Mouse (Mus musculus): ENCODE measurements around the gene Lrrc8c. TPM values are rescaled to one million over a fixed set of nuclear protein-coding genes. Genes with fewer than 3 reads are reported as not detected.

Gene Lrrc8c
- polyA plus RNA-seq, 1 experiment from 2014 or later, result 14.3 TPM

GRCm38 (mm10) chr5:105491389-105491788 is 27.8 kb upstream of the Lrrc8c start:
- Histone ChIP-seq H3K4me3 (ENCODE audit: low read length) (no peak overlapping the region), H3K27ac (ENCODE audit: low read length) (no peak overlapping the region), H3K36me3 (ENCODE audit: insufficient read depth, low read length) (no peaks in the 10 kb centered on the region), H3K4me2 (replicated peaks; ENCODE audit: low read depth, low read length) (no peak overlapping the region), H3K9me3 (ENCODE audit: low read length) (no peaks in the 10 kb centered on the region), H3K27me3 (ENCODE audit: insufficient read depth, low read length) (no peaks in the 10 kb centered on the region; the same call in 1 of the 2 replicates), H3K9ac (replicated peaks; ENCODE audit: low read length) (no peak overlapping the region), H3K4me1 (ENCODE audit: insufficient read depth, low read length) (peaks cover 22% of the 10 kb centered on the region; the same call in 1 of the 2 replicates)
- WGBS, result 57% methylated on average over 4 of the region's 4 CpGs
- peak; percentile 72 for ATAC-seq (ENCODE audit: low FRiP score, low TSS enrichment)

- Histone ChIP-seq H3K36me3 (ENCODE audit: insufficient read depth, low read length) (no peaks in the 10 kb centered on the region), H3K9ac (replicated peaks; ENCODE audit: low read length) (no peak overlapping the region), H3K4me3 (ENCODE audit: low read length) (no peak overlapping the region), H3K4me2 (replicated peaks; ENCODE audit: low read depth, low read length) (no peak overlapping the region), H3K27me3 (ENCODE audit: insufficient read depth, low read length) (no peaks in the 10 kb centered on the region; the same call in 1 of the 2 replicates), H3K4me1 (ENCODE audit: insufficient read depth, low read length) (peaks cover 22% of the 10 kb centered on the region; the same call in 1 of the 2 replicates), H3K27ac (ENCODE audit: low read length) (no peak overlapping the region), H3K9me3 (ENCODE audit: low read length) (no peaks in the 10 kb centered on the region)
- 50% methylated on average over 10 of the region's 10 CpGs for WGBS
- 0 out of 2 replicates have a peak, but pooled peaks have one; percentile 44 for ATAC-seq (ENCODE audit: low FRiP score, low TSS enrichment)
Measured at GRCm38 (mm10) chr5:105492367-105493246, 26.6 kb upstream of the Lrrc8c start.

GRCm38 (mm10) chr5:105493377-105493776 is 25.8 kb upstream of the Lrrc8c start:
- 89% methylated on average over 7 of the region's 7 CpGs for WGBS

GRCm38 (mm10) chr5:105494246-105494917 is 24.8 kb upstream of the Lrrc8c start:
- ATAC-seq (ENCODE audit: low FRiP score, low TSS enrichment), result no peak
- no peak overlapping the region for H3K27ac ChIP-seq (ENCODE audit: low read length)
- no peaks in the 10 kb centered on the region; the same call in 1 of the 2 replicates for H3K27me3 ChIP-seq (ENCODE audit: insufficient read depth, low read length)
- no peak overlapping the region for H3K9ac ChIP-seq (replicated peaks; ENCODE audit: low read length)
- no peaks in the 10 kb centered on the region for H3K36me3 ChIP-seq (ENCODE audit: insufficient read depth, low read length)
- peaks cover 22% of the 10 kb centered on the region; the same call in 1 of the 2 replicates for H3K4me1 ChIP-seq (ENCODE audit: insufficient read depth, low read length)
- H3K4me3 ChIP-seq (ENCODE audit: low read length), result no peak overlapping the region
- 37% methylated on average over 10 of the region's 10 CpGs for WGBS
- H3K4me2 ChIP-seq (replicated peaks; ENCODE audit: low read depth, low read length), result peak overlapping the region; percentile 55; the same call in 1 of the 2 replicates
- no peaks in the 10 kb centered on the region for H3K9me3 ChIP-seq (ENCODE audit: low read length)

More at GRCm38 (mm10) chr5:105493377-105493776, 25.8 kb upstream of the Lrrc8c start:
- no peaks in the 10 kb centered on the region for H3K36me3 ChIP-seq (ENCODE audit: insufficient read depth, low read length)
- peaks cover 22% of the 10 kb centered on the region; the same call in 1 of the 2 replicates for H3K4me1 ChIP-seq (ENCODE audit: insufficient read depth, low read length)
- H3K9ac ChIP-seq (replicated peaks; ENCODE audit: low read length), result no peak overlapping the region
- no peak overlapping the region for H3K27ac ChIP-seq (ENCODE audit: low read length)
- no peaks in the 10 kb centered on the region for H3K9me3 ChIP-seq (ENCODE audit: low read length)
- no peak overlapping the region for H3K4me3 ChIP-seq (ENCODE audit: low read length)
- no peak overlapping the region for H3K4me2 ChIP-seq (replicated peaks; ENCODE audit: low read depth, low read length)
- ATAC-seq (ENCODE audit: low FRiP score, low TSS enrichment), result no peak
- no peaks in the 10 kb centered on the region; the same call in 1 of the 2 replicates for H3K27me3 ChIP-seq (ENCODE audit: insufficient read depth, low read length)

GRCm38 (mm10) chr5:105494918-105495901 is 24.0 kb upstream of the Lrrc8c start:
- Histone ChIP-seq H3K4me3 (ENCODE audit: low read length) (peak overlapping the region; percentile 29), H3K4me1 (ENCODE audit: insufficient read depth, low read length) (peaks cover 22% of the 10 kb centered on the region; the same call in 1 of the 2 replicates), H3K36me3 (ENCODE audit: insufficient read depth, low read length) (no peaks in the 10 kb centered on the region), H3K27me3 (ENCODE audit: insufficient read depth, low read length) (no peaks in the 10 kb centered on the region; the same call in 1 of the 2 replicates), H3K4me2 (replicated peaks; ENCODE audit: low read depth, low read length) (peak overlapping the region; percentile 55), H3K27ac (ENCODE audit: low read length) (no peak overlapping the region), H3K9me3 (ENCODE audit: low read length) (no peaks in the 10 kb centered on the region), H3K9ac (replicated peaks; ENCODE audit: low read length) (peak overlapping the region; percentile 42)
- ATAC-seq (ENCODE audit: low FRiP score, low TSS enrichment), result peak; percentile 83
- WGBS, result 5% methylated on average over 22 of the region's 24 CpGs

GRCm38 (mm10) chr5:105496133-105496532 is 23.1 kb upstream of the Lrrc8c start:
- no peak overlapping the region for H3K4me2 ChIP-seq (replicated peaks; ENCODE audit: low read depth, low read length)
- WGBS, result 86% methylated on average over 4 of the region's 4 CpGs
- H3K27me3 ChIP-seq (ENCODE audit: insufficient read depth, low read length), result no peaks in the 10 kb centered on the region; the same call in 1 of the 2 replicates
- no peak overlapping the region for H3K9ac ChIP-seq (replicated peaks; ENCODE audit: low read length)
- no peak overlapping the region for H3K4me3 ChIP-seq (ENCODE audit: low read length)
- no peaks in the 10 kb centered on the region for H3K36me3 ChIP-seq (ENCODE audit: insufficient read depth, low read length)
- no peak for ATAC-seq (ENCODE audit: low FRiP score, low TSS enrichment)
- no peak overlapping the region for H3K27ac ChIP-seq (ENCODE audit: low read length)
- no peaks in the 10 kb centered on the region for H3K9me3 ChIP-seq (ENCODE audit: low read length)
- H3K4me1 ChIP-seq (ENCODE audit: insufficient read depth, low read length), result peaks cover 22% of the 10 kb centered on the region; the same call in 1 of the 2 replicates

GRCm38 (mm10) chr5:105496586-105496985 is 22.6 kb upstream of the Lrrc8c start:
- Histone ChIP-seq H3K4me1 (ENCODE audit: insufficient read depth, low read length) (peaks cover 22% of the 10 kb centered on the region; the same call in 1 of the 2 replicates), H3K4me3 (ENCODE audit: low read length) (no peak overlapping the region), H3K4me2 (replicated peaks; ENCODE audit: low read depth, low read length) (no peak overlapping the region), H3K9me3 (ENCODE audit: low read length) (no peaks in the 10 kb centered on the region), H3K27ac (ENCODE audit: low read length) (no peak overlapping the region), H3K9ac (replicated peaks; ENCODE audit: low read length) (no peak overlapping the region), H3K27me3 (ENCODE audit: insufficient read depth, low read length) (no peaks in the 10 kb centered on the region; the same call in 1 of the 2 replicates), H3K36me3 (ENCODE audit: insufficient read depth, low read length) (no peaks in the 10 kb centered on the region)
- 89% methylated on average over 7 of the region's 7 CpGs for WGBS
- no peak for ATAC-seq (ENCODE audit: low FRiP score, low TSS enrichment)

GRCm38 (mm10) chr5:105498429-105499000 is 20.7 kb upstream of the Lrrc8c start:
- no peak for ATAC-seq (ENCODE audit: low FRiP score, low TSS enrichment)
- Histone ChIP-seq H3K27me3 (ENCODE audit: insufficient read depth, low read length) (no peaks in the 10 kb centered on the region; the same call in 1 of the 2 replicates), H3K4me1 (ENCODE audit: insufficient read depth, low read length) (peaks cover 15% of the 10 kb centered on the region; the same call in 1 of the 2 replicates), H3K9ac (replicated peaks; ENCODE audit: low read length) (no peak overlapping the region), H3K27ac (ENCODE audit: low read length) (no peak overlapping the region), H3K4me2 (replicated peaks; ENCODE audit: low read depth, low read length) (no peak overlapping the region), H3K9me3 (ENCODE audit: low read length) (peaks cover 3% of the 10 kb centered on the region; the same call in 1 of the 2 replicates), H3K36me3 (ENCODE audit: insufficient read depth, low read length) (no peaks in the 10 kb centered on the region), H3K4me3 (ENCODE audit: low read length) (no peak overlapping the region)
- WGBS, result 62% methylated on average over 4 of the region's 4 CpGs
